Mouse (Mus musculus) kidney, adult 2 months (tissue): ENCODE results near the gene Sipa1. TPM values are rescaled to one million over a fixed set of nuclear protein-coding genes. Genes with fewer than 3 reads are reported as not detected.
A peak's percentile ranks its signal among the peaks of the same experiment; 100 is the strongest.

Experiments used
- DNase-seq: peaks from one replicate; pipeline ENCODE4 v3.0.0; 2021
- H3K27ac ChIP-seq: fragments of 200-500 bp; 2 replicates; pipeline ENCODE4 v1.5.1; 2012; ENCODE audit warnings: low read depth, low read length, control low read depth, inconsistent platforms; ENCODE audit not compliant: insufficient read depth
- H3K27me3 ChIP-seq: fragments of 200-500 bp; replicated peaks from 2 replicates; pipeline ENCODE4 v1.6.1; 2012; ENCODE audit warnings: mild to moderate bottlenecking, moderate library complexity, low read length, inconsistent platforms; ENCODE audit not compliant: control insufficient read depth, insufficient read depth
- H3K36me3 ChIP-seq: fragments of 200-500 bp; 2 replicates; pipeline ENCODE4 v1.6.1; 2012; ENCODE audit warnings: mild to moderate bottlenecking, moderate library complexity, low read length, inconsistent platforms; ENCODE audit not compliant: control insufficient read depth, insufficient read depth
- H3K4me1 ChIP-seq: fragments of 200-500 bp; 2 replicates; pipeline ENCODE4 v1.6.1; 2011; ENCODE audit warnings: low read length; ENCODE audit not compliant: control insufficient read depth, insufficient read depth
- H3K4me3 ChIP-seq: fragments of 200-500 bp; 2 replicates; pipeline ENCODE4 v1.5.1; 2011; ENCODE audit warnings: mild to moderate bottlenecking, low read depth, low read length, control low read depth; ENCODE audit not compliant: insufficient read depth
- CTCF ChIP-seq: fragments of 200-500 bp; conservative IDR thresholded peaks from 2 replicates; pipeline ENCODE4 v1.5.1; 2011; ENCODE audit warnings: low read depth, mild to moderate bottlenecking, control low read depth, low read length, moderate library complexity, mixed read lengths; ENCODE audit not compliant: insufficient read depth, insufficient read length
- POLR2A ChIP-seq: fragments of 200-500 bp; IDR thresholded peaks from one replicate; pipeline ENCODE4 v1.6.1; 2011; ENCODE audit warnings: low read depth, low read length, control low read depth
- WGBS: fragments of 180-500 bp; shearing (Covaris S2); methylation state at CpG from one replicate; pipeline ENCODE4 v1.1.7; 2018; 5-methylcytosine and 5-hydroxymethylcytosine counted together
- polyA plus RNA-seq: library from polyadenylated mRNA; depleted of rRNA; stranded (reverse); fragments of >200 nt; gene quantifications from 2 replicates; pipeline ENCODE4 v1.2.3, GENCODE M21; 2012

Gene Sipa1
- polyA plus RNA-seq, 1 experiment, result 35.4 TPM

GRCm38 (mm10) chr19:5704163-5704800 lies 40.8 kb upstream of the Sipa1 start, which contains the start of gene Kcnk7:
Gene Kcnk7 (plus strand): TSS chr19:5704367.
- no peak within 1 kb of the TSS for H3K27ac ChIP-seq
- peaks cover 1% of the 10 kb centered on the region; the same call in 1 of the 2 replicates for H3K36me3 ChIP-seq
- no peak within 1 kb of the TSS for H3K4me3 ChIP-seq
- no peak for DNase-seq
- WGBS, result 71% methylated on average over 17 of the region's 17 CpGs
- no peaks in the 10 kb centered on the region for H3K27me3 ChIP-seq
- H3K4me1 ChIP-seq, result no peaks in the 10 kb centered on the region
- no peak for TF ChIP-seq CTCF

GRCm38 (mm10) chr19:5695849-5696462 lies 32.4 kb upstream of the Sipa1 start:
- no peak for DNase-seq
- 66% methylated on average over 41 of the region's 41 CpGs for WGBS
- TF ChIP-seq POLR2A (no peak), CTCF (no peak)
- Histone ChIP-seq H3K4me1 (peaks cover 8% of the 10 kb centered on the region; the same call in 1 of the 2 replicates), H3K27ac (no peak overlapping the region), H3K4me3 (no peak overlapping the region), H3K36me3 (peaks cover 6% of the 10 kb centered on the region; the same call in 1 of the 2 replicates), H3K27me3 (no peaks in the 10 kb centered on the region)

GRCm38 (mm10) chr19:5693801-5694200 lies 30.3 kb upstream of the Sipa1 start:
- TF ChIP-seq CTCF (no peak), POLR2A (no peak)
- H3K27me3 ChIP-seq, result no peaks in the 10 kb centered on the region
- H3K27ac ChIP-seq, result no peak overlapping the region
- DNase-seq, result no peak
- peaks cover 14% of the 10 kb centered on the region for H3K4me1 ChIP-seq
- H3K36me3 ChIP-seq, result peaks cover 6% of the 10 kb centered on the region; the same call in 1 of the 2 replicates
- WGBS, result 71% methylated on average over 6 of the region's 6 CpGs
- no peak overlapping the region for H3K4me3 ChIP-seq

GRCm38 (mm10) chr19:5692913-5693396 lies 29.4 kb upstream of the Sipa1 start:
- peak overlapping the region; percentile 81 for H3K27ac ChIP-seq
- H3K4me1 ChIP-seq, result peaks cover 14% of the 10 kb centered on the region
- WGBS, result 31% methylated on average over 10 of the region's 10 CpGs
- no peaks in the 10 kb centered on the region for H3K27me3 ChIP-seq
- TF ChIP-seq CTCF (no peak), POLR2A (no peak)
- DNase-seq, result peak; percentile 48
- peaks cover 6% of the 10 kb centered on the region; the same call in 1 of the 2 replicates for H3K36me3 ChIP-seq
- H3K4me3 ChIP-seq, result peak overlapping the region; percentile 88

GRCm38 (mm10) chr19:5692086-5692912 lies 28.8 kb upstream of the Sipa1 start:
- DNase-seq, result peak; percentile 83
- peaks cover 3% of the 10 kb centered on the region; the same call in 1 of the 2 replicates for H3K36me3 ChIP-seq
- WGBS, result 32% methylated on average over 10 of the region's 10 CpGs
- H3K4me1 ChIP-seq, result peaks cover 14% of the 10 kb centered on the region
- H3K4me3 ChIP-seq, result peak overlapping the region; percentile 88
- no peaks in the 10 kb centered on the region for H3K27me3 ChIP-seq
- H3K27ac ChIP-seq, result peak overlapping the region; percentile 81
- no peak for TF ChIP-seq POLR2A
- TF ChIP-seq CTCF, result no peak

GRCm38 (mm10) chr19:5691601-5692000 lies 28.1 kb upstream of the Sipa1 start:
- WGBS, result 39% methylated on average over 5 of the region's 5 CpGs
- DNase-seq, result no peak
- TF ChIP-seq CTCF, result no peak
- TF ChIP-seq POLR2A, result no peak
- peaks cover under 1% of the 10 kb centered on the region; the same call in 1 of the 2 replicates for H3K36me3 ChIP-seq
- peaks cover 14% of the 10 kb centered on the region for H3K4me1 ChIP-seq
- H3K27me3 ChIP-seq, result no peaks in the 10 kb centered on the region
- peak overlapping the region; percentile 81 for H3K27ac ChIP-seq
- peak overlapping the region; percentile 88 for H3K4me3 ChIP-seq
